Comparison of ENCODE assay signal across 8 mouse cellular contexts in the genomic region with DNA sequence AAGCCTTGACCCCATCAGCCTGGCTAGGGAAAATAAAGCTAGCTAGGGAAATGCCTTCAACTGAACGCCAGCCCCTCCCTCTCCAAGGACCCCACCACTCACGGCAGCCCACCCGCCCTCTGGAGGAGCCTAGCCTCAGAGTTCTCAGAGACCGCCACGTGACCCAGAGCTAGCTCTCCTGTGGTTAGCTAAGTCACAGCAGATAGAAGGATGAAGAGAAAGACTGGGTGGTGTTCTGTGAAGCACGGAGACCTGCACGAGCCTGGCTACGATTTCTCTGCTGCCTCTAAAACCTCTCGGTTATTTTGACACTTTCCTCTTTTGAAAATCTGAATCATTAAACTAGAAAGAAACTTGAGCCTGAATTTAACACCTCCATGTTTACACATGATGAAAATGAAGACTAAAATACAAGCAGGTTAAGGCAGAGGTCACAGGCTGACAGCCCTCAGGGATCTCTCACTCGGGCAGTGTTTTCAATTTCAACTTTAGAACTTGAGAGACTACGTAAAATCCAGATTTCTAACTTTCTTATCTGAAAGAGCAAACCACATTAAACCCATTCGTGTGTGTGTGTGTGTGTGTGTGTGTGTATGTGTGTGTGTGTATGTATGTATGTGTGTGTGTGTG. TPM values are rescaled to one million over a fixed set of nuclear protein-coding genes. Genes with fewer than 3 reads are reported as not detected.
DNase-seq lines count a peak whose midpoint lies in the region; ATAC-seq lines count a peak whose summit lies in the region.
"Had no signal": no experiment of that assay in that cellular context is flagged by ENCODE, and none has a peak within 500 bp of the region (broad histone marks: within the 10 kb centered on the region; RNA-seq: fewer than 3 reads in every experiment).

No protein-coding gene starts in this region.

- no peaks in the 10 kb centered on the region for H3K9me3 ChIP-seq in embryonic facial prominence, embryonic 10.5 days
- H3K9me3 ChIP-seq in limb, embryonic 15.5 days, result no peaks in the 10 kb centered on the region

- H3K27ac ChIP-seq in embryonic facial prominence, embryonic 10.5 days (replicated peaks), result peak overlapping the region; percentile 54; the same call in 1 of the 2 replicates
- H3K27ac ChIP-seq in limb, embryonic 15.5 days, result 0 out of 2 replicates have a peak overlapping the region, but pooled peaks have one; percentile 30

- peak; percentile 18 to 32 for DNase-seq in kidney, postnatal 4 days
- DNase-seq in kidney, postnatal 25 days, result no peak
- peak; percentile 74 for DNase-seq in embryonic facial prominence, embryonic 10.5 days (ENCODE audit: low spot score)
- DNase-seq in thymus, postnatal 10 days (ENCODE audit: low spot score in 2 of 2), result peak; percentile 51 to 62
- no peak for DNase-seq in cerebellum, postnatal 36 days
- DNase-seq in adrenal gland, adult 8-10 months, result no peak

- H3K4me1 ChIP-seq in embryonic facial prominence, embryonic 10.5 days, result peaks cover 28% of the 10 kb centered on the region
- H3K4me1 ChIP-seq in limb, embryonic 15.5 days, result peaks cover 16% of the 10 kb centered on the region

- no peak overlapping the region for H3K4me2 ChIP-seq in limb, embryonic 15.5 days

- peaks cover 6% of the 10 kb centered on the region; the same call in 1 of the 2 replicates for H3K36me3 ChIP-seq in embryonic facial prominence, embryonic 10.5 days (replicated peaks)
- peaks cover 8% of the 10 kb centered on the region; the same call in 1 of the 2 replicates for H3K36me3 ChIP-seq in limb, embryonic 15.5 days

- no peak for ATAC-seq in limb, embryonic 15.5 days (ENCODE audit: insufficient number of reproducible peaks, low FRiP score, low TSS enrichment, low read depth)

- H3K27me3 ChIP-seq in embryonic facial prominence, embryonic 10.5 days (replicated peaks; ENCODE audit: low read depth, poor library complexity, severe bottlenecking), result no peaks in the 10 kb centered on the region
- no peaks in the 10 kb centered on the region for H3K27me3 ChIP-seq in limb, embryonic 15.5 days

- H3K9ac ChIP-seq in limb, embryonic 15.5 days, result no peak overlapping the region

- H3K4me3 ChIP-seq in embryonic facial prominence, embryonic 10.5 days, result 0 out of 2 replicates have a peak overlapping the region, but pooled peaks have one; percentile 14
- H3K4me3 ChIP-seq in limb, embryonic 15.5 days, result no peak overlapping the region
- H3K4me3 ChIP-seq: myocyte had no signal

- 19% methylated on average over 12 of the region's 12 CpGs for WGBS in embryonic facial prominence, embryonic 10.5 days
- WGBS in limb, embryonic 15.5 days, result 20% methylated on average over 12 of the region's 12 CpGs

RNA-seq across cellular contexts. Expression of a gene that starts 8.3 kb away (rescaled TPM):
- 9.0 and 11.2 TPM in 2 replicates for polyA plus RNA-seq in embryonic facial prominence, embryonic 10.5 days (2016; fragmentation: Nextera tagmentation; extraction: Ambion mirVana)
- polyA plus RNA-seq in limb, embryonic 15.5 days (2015; fragmentation: Nextera tagmentation; extraction: Ambion mirVana), result 25.9 and 26.5 TPM in 2 replicates
- 10 to 100 TPM; 27.2 to 44.9 (median 35.5) TPM for total RNA-seq in adrenal gland, adult 8-10 months (2022)

Comparison
In these comparisons a context has a peak if more than half of its experiments do, and no peak if none do; other contexts are left out.
1. DNase-seq: peak in kidney, postnatal 4 days (2 of 2), embryonic facial prominence, embryonic 10.5 days (single experiment) and thymus, postnatal 10 days (2 of 2); none in kidney, postnatal 25 days (0 of 2), cerebellum, postnatal 36 days (0 of 2) and adrenal gland, adult 8-10 months (single experiment).